ENCODE assay signal across 8 mouse cellular contexts in genomic region chr9:83805164-83805976, GRCm38 (mm10). TPM values are rescaled to one million over a fixed set of nuclear protein-coding genes. Genes with fewer than 3 reads are reported as not detected.
A peak's percentile ranks its signal among the peaks of the same experiment; 100 is the strongest.
DNase-seq lines count a peak whose midpoint lies in the region; ATAC-seq lines count a peak whose summit lies in the region.

No protein-coding gene starts in this region.

- peak; percentile 24 for ATAC-seq in CD4-positive, CD25-positive, alpha-beta regulatory T cell, adult 4 months
- ATAC-seq in heart, embryonic 13.5 days (ENCODE audit: extremely low read depth, insufficient number of reproducible peaks, low FRiP score, low TSS enrichment) = no peak; the same call in none of the 2 replicates
- ATAC-seq in limb, embryonic 11.5 days (ENCODE audit: insufficient number of reproducible peaks, low FRiP score, low TSS enrichment, low read depth) = peak; percentile 83
- peak; percentile 90 for ATAC-seq in neural tube, embryonic 13.5 days (ENCODE audit: low read depth)

- peak overlapping the region; percentile 99 for H3K4me2 ChIP-seq in heart, embryonic 13.5 days
- peak overlapping the region; percentile 98 for H3K4me2 ChIP-seq in limb, embryonic 11.5 days (ENCODE audit: low read depth, severe bottlenecking)
- peak overlapping the region; percentile 75 for H3K4me2 ChIP-seq in neural tube, embryonic 13.5 days

- 1% methylated on average over 37 of the region's 37 CpGs for WGBS in heart, embryonic 10.5 days
- WGBS in heart, embryonic 13.5 days = under 1% methylated on average over 37 of the region's 37 CpGs
- WGBS in limb, embryonic 11.5 days = under 1% methylated on average over 37 of the region's 37 CpGs
- under 1% methylated on average over 37 of the region's 37 CpGs for whole genome bisulfite sequencing in neural tube, embryonic 13.5 days

- H3K9me3 ChIP-seq in heart, embryonic 10.5 days = no peaks in the 10 kb centered on the region
- no peaks in the 10 kb centered on the region for H3K9me3 ChIP-seq in heart, embryonic 13.5 days
- no peaks in the 10 kb centered on the region for H3K9me3 ChIP-seq in limb, embryonic 11.5 days (ENCODE audit: control insufficient read depth, low read length)
- H3K9me3 ChIP-seq in neural tube, embryonic 13.5 days = no peaks in the 10 kb centered on the region

- H3K36me3 ChIP-seq in heart, embryonic 10.5 days = no peaks in the 10 kb centered on the region
- no peaks in the 10 kb centered on the region for H3K36me3 ChIP-seq in heart, embryonic 13.5 days
- no peaks in the 10 kb centered on the region for H3K36me3 ChIP-seq in limb, embryonic 11.5 days (ENCODE audit: control insufficient read depth, insufficient read depth, low read length)
- no peaks in the 10 kb centered on the region for H3K36me3 ChIP-seq in neural tube, embryonic 13.5 days

- H3K27me3 ChIP-seq in heart, embryonic 10.5 days (ENCODE audit: insufficient read depth, poor library complexity, severe bottlenecking) = peaks cover 31% of the 10 kb centered on the region
- peaks cover 46% of the 10 kb centered on the region for H3K27me3 ChIP-seq in heart, embryonic 13.5 days (replicated peaks)
- 0 out of 2 replicates have a peak, but pooled peaks cover 2% of the 10 kb centered on the region for H3K27me3 ChIP-seq in limb, embryonic 11.5 days (ENCODE audit: control insufficient read depth, insufficient read depth, low read length)
- 0 out of 2 replicates have a peak, but pooled peaks cover 3% of the 10 kb centered on the region for H3K27me3 ChIP-seq in neural tube, embryonic 13.5 days

- peak overlapping the region; percentile 75 for H3K4me3 ChIP-seq in heart, embryonic 10.5 days
- peak overlapping the region; percentile 70 for H3K4me3 ChIP-seq in heart, embryonic 13.5 days
- peak overlapping the region; percentile 75 for H3K4me3 ChIP-seq in limb, embryonic 11.5 days (ENCODE audit: low read depth, low read length)
- peak overlapping the region; percentile 85 for H3K4me3 ChIP-seq in neural tube, embryonic 13.5 days

- H3K9ac ChIP-seq in heart, embryonic 13.5 days = peak overlapping the region; percentile 76
- peak overlapping the region; percentile 70 for H3K9ac ChIP-seq in limb, embryonic 11.5 days (ENCODE audit: low read length)
- H3K9ac ChIP-seq in neural tube, embryonic 13.5 days = peak overlapping the region; percentile 90

- DNase-seq in heart, embryonic 10.5 days (ENCODE audit: low spot score) = no peak
- DNase-seq in heart, adult 9 months (ENCODE audit: low spot score in 2 of 2) = no peak
- peak; percentile 57 to 68 for DNase-seq in cerebellum, postnatal 14 days
- DNase-seq in limb, embryonic 11.5 days (ENCODE audit: low spot score) = peak; percentile 75
- no peak for DNase-seq in gastrocnemius, postnatal 10 days

- peak overlapping the region; percentile 74 for H3K27ac ChIP-seq in heart, embryonic 10.5 days
- H3K27ac ChIP-seq in heart, embryonic 13.5 days (replicated peaks) = no peak overlapping the region
- 0 out of 2 replicates have a peak overlapping the region, but pooled peaks have one; percentile 14 for H3K27ac ChIP-seq in limb, embryonic 11.5 days (replicated peaks; ENCODE audit: low read depth, low read length)
- H3K27ac ChIP-seq in neural tube, embryonic 13.5 days (replicated peaks) = peak overlapping the region; percentile 96

- H3K4me1 ChIP-seq in heart, embryonic 10.5 days = peaks cover 10% of the 10 kb centered on the region
- H3K4me1 ChIP-seq in heart, embryonic 13.5 days = peaks cover 19% of the 10 kb centered on the region
- H3K4me1 ChIP-seq in limb, embryonic 11.5 days (ENCODE audit: control insufficient read depth, insufficient read depth, low read length) = no peaks in the 10 kb centered on the region
- peaks cover 38% of the 10 kb centered on the region for H3K4me1 ChIP-seq in neural tube, embryonic 13.5 days (replicated peaks)

RNA-seq across cellular contexts. Expression of gene Elovl4, which starts 0.7 kb away (rescaled TPM):
- polyA plus RNA-seq in heart, embryonic 10.5 days (2016; fragmentation: Nextera tagmentation; extraction: Ambion mirVana) = 3.6 and 9.0 TPM in 2 replicates
- polyA plus RNA-seq in CD4-positive, CD25-positive, alpha-beta regulatory T cell, adult 4 months (2017; shearing (Covaris generic)) = under 1 TPM in 1 of 2 experiments, not detected in 1; 0.33 TPM
- 2.9 and 3.6 TPM in 2 replicates for polyA plus RNA-seq in heart, embryonic 13.5 days (2015; fragmentation: Nextera tagmentation; extraction: Ambion mirVana)
- 20.2 and 21.1 TPM in 2 replicates for polyA plus RNA-seq in limb, embryonic 11.5 days (2014; fragmentation: Nextera tagmentation; extraction: Ambion mirVana)
- polyA plus RNA-seq in neural tube, embryonic 13.5 days (2015; fragmentation: Nextera tagmentation; extraction: Ambion mirVana) = 83.7 and 88.5 TPM in 2 replicates
- total RNA-seq in gastrocnemius, postnatal 10 days (2021) = under 1 TPM; 0.70 to 0.88 TPM

RNA-seq across cellular contexts. Expression of gene Ttk, which starts 29.1 kb away (rescaled TPM):
- polyA plus RNA-seq in heart, embryonic 10.5 days (2016; fragmentation: Nextera tagmentation; extraction: Ambion mirVana) = 25.0 and 33.3 TPM in 2 replicates
- polyA plus RNA-seq in CD4-positive, CD25-positive, alpha-beta regulatory T cell, adult 4 months (2017; shearing (Covaris generic)) = 1 to 10 TPM; 1.3 to 4.0 TPM
- polyA plus RNA-seq in heart, embryonic 13.5 days (2015; fragmentation: Nextera tagmentation; extraction: Ambion mirVana) = 17.1 and 18.5 TPM in 2 replicates
- 55.8 and 56.8 TPM in 2 replicates for polyA plus RNA-seq in limb, embryonic 11.5 days (2014; fragmentation: Nextera tagmentation; extraction: Ambion mirVana)
- 5.5 and 8.2 TPM in 2 replicates for polyA plus RNA-seq in neural tube, embryonic 13.5 days (2015; fragmentation: Nextera tagmentation; extraction: Ambion mirVana)
- 1 to 10 TPM; 3.6 to 5.4 TPM for total RNA-seq in gastrocnemius, postnatal 10 days (2021)

Comparison
In these comparisons a context has a peak if more than half of its experiments do, and no peak if none do; other contexts are left out.
1. DNase-seq: peak in cerebellum, postnatal 14 days (2 of 2) and limb, embryonic 11.5 days (single experiment); none in heart, embryonic 10.5 days (single experiment), heart, adult 9 months (0 of 2) and gastrocnemius, postnatal 10 days (single experiment).
2. Peak in every context shown above with its lines, with median percentiles within 50 percentile points of each other: H3K4me3 ChIP-seq, H3K4me2 ChIP-seq and H3K9ac ChIP-seq.